Mouse (Mus musculus): ENCODE data around the gene Prss29.

GRCm38 (mm10) chr17:25318354-25318753 lies at the start of gene Prss29:
- TF ChIP-seq CTCF (IDR thresholded peaks at IDR 0.05) (no peak), EP300 (IDR thresholded peaks at IDR 0.05) (no peak)
